Mouse (Mus musculus) macrophage (primary cell): Measurements from ENCODE around the gene Zp3. TPM values are rescaled to one million over a fixed set of nuclear protein-coding genes. Genes with fewer than 3 reads are reported as not detected.

ENCODE experiments used
- H3K27ac ChIP-seq: fragments of 350-480 bp; formaldehyde crosslinking; 2 replicates; pipeline ENCODE4 v1.9.0; 2021
- H3K36me3 ChIP-seq: fragments of 350-480 bp; formaldehyde crosslinking; 2 replicates; pipeline ENCODE4 v1.9.0; 2021; ENCODE audit errors: inconsistent target
- H3K4me3 ChIP-seq: fragments of 350-480 bp; formaldehyde crosslinking; 2 replicates; pipeline ENCODE4 v1.9.0; 2021; ENCODE audit errors: inconsistent target
- H3K79me2 ChIP-seq: fragments of 350-480 bp; formaldehyde crosslinking; 2 replicates; pipeline ENCODE4 v1.9.0; 2021; ENCODE audit errors: inconsistent target
- WGBS: methylation state at CpG from one replicate; pipeline ENCODE4 v1.1.7; 2026; ENCODE audit warnings: inconsistent platforms; ENCODE audit not compliant: missing documents; 5-methylcytosine and 5-hydroxymethylcytosine counted together
- polyA plus RNA-seq: library from polyadenylated mRNA; stranded (reverse); fragments of 250-400 nt; gene quantifications from 3 replicates; pipeline ENCODE4 v1.2.4, GENCODE M21; 2018; ENCODE audit warnings: inconsistent platforms

Zp3 gene
- polyA plus RNA-seq, 1 experiment from 2014 or later = not detected

DNA sequence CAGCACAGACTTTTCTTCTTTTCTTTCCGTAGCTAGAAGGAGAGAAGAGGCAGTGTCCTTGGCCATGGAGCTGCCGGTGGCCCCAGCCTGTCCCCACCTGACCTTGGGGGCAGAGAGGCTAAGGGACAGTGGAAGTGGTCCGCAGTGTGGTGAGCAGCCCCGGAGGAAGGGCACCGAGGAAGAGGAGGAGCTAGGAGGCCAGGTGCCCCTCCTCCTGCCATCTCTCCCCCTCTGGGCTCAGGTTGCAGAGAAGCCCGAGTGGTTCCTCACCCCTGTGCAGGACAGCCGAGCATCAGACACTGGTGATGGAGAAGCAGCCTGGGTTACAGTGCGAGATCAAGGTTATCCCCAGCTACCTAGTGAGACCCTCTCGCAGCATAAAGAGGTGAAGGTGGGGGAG, 5.5 kb upstream of the Zp3 start, which contains the start of gene Ssc4d:
TSS of gene Ssc4d (minus strand) at position 167 of the 400 bp plus-strand sequence.
- H3K27ac ChIP-seq = no peak within 1 kb of the TSS
- H3K36me3 ChIP-seq = no peaks in the 10 kb centered on the region
- 49% methylated on average over 9 of the region's 9 CpGs for WGBS
- H3K4me3 ChIP-seq = no peak within 1 kb of the TSS
- H3K79me2 ChIP-seq = no peaks in the 10 kb centered on the region

DNA sequence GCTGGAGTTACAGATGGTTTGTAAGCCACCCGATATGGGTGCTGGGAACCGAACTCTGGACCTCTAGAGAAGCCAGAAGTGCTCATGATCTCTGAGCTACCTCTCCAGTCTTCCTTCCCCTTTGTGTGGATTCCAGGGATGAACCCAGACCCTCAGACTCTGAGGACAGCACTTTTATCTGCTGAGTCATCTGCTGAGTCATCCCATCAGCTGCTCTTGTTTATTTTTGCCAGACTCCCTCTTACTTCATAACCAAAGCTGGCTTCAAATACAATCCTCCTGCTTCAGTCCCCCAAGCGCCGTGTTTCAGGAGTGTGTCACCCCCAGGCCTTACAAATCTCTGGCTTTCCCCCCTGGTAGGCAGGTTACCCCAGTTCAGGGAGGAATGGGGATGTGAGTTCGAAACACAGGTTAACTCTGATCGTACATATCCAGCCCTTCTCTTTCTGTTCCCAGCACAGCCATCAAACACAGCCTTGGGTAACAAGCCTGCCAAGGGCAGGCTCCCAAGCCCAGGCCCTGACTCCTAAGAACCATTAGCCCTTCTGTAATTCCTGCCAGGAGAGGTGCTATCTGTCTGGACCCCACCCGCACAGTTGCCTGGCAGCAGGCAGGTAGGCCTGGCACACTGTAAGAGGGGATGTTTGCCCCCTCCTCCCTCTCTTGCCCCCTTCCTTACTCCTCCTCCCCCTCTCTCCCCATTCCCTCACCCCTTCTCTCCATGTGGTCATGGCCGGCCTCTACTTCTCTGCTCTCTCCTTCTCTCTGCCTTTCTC, 3.8 kb upstream of the Zp3 start:
- 94% methylated on average over 8 of the region's 8 CpGs for WGBS
- Histone ChIP-seq H3K27ac (no peak overlapping the region), H3K4me3 (no peak overlapping the region), H3K36me3 (no peaks in the 10 kb centered on the region), H3K79me2 (no peaks in the 10 kb centered on the region)

DNA sequence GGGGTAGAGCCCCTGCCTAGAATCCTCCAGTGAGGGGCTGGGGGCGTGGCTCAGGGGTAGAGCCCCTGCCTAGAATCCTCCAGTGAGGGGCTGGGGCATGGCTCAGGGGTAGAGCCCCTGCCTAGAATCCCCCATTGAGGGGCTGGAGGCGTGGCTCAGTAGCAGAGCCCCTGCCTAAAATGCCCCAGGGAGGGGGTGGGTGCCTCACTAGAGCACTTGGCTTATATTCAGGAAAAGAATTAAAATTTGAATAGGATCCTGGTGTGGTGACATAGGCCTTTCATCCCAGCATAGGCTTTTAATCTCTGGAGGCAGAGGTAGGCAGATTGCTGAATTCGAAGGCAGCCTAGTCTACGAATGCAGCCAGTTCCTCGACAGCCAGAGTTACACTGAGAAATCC, 518 bp upstream of the Zp3 start:
- Histone ChIP-seq H3K36me3 (no peaks in the 10 kb centered on the region), H3K4me3 (no peak overlapping the region), H3K79me2 (no peaks in the 10 kb centered on the region), H3K27ac (no peak overlapping the region)
- WGBS = 92% methylated on average over 5 of the region's 5 CpGs

DNA sequence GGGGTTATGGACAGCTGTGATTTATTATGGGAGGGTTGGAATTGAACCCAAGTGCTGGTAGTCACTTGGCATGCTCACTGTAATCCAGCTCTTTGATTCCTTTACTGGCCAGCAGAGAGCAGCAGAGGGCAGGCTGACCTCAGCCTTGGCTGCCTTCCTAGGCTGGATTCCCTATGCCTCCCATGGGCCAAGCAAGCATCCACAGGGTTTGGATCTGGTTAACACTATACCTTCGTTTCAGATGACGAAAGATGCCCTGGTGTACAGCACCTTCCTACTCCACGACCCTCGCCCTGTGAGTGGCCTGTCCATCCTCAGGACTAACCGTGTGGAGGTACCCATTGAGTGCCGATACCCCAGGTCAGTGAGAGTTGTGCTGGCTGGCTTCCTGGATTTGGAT, 2.5 kb downstream of the Zp3 start:
- 75% methylated on average over 6 of the region's 6 CpGs for WGBS
- no peaks in the 10 kb centered on the region for H3K79me2 ChIP-seq
- no peaks in the 10 kb centered on the region for H3K36me3 ChIP-seq
- H3K27ac ChIP-seq = no peak overlapping the region
- H3K4me3 ChIP-seq = no peak overlapping the region

DNA sequence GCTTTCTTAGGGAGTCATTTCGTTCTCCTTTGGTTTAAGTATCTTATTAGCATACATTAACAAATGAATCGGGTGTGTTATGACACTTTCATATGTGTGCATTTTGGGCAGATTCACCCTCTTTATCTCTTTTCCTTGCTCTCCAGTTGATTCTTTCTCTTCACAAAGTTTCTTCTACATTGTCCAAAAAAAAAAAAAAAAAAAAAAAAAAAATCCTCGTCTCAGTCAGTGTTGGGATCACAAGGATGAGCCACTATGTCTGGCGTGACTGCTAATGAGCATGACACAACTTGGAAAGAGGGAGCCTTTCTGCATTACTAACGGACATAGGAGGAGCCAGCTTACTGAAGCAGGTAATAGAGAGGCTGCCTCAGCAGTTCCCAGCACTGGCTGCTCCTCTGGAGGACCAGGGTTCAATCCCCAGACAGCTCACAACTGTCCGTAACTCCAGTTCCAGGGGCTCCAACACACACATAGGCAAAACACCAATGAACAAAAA, 4.7 kb downstream of the Zp3 start:
- Histone ChIP-seq H3K36me3 (no peaks in the 10 kb centered on the region), H3K79me2 (no peaks in the 10 kb centered on the region), H3K27ac (no peak overlapping the region), H3K4me3 (no peak overlapping the region)
- WGBS = 92% methylated on average over 4 of the region's 6 CpGs

DNA sequence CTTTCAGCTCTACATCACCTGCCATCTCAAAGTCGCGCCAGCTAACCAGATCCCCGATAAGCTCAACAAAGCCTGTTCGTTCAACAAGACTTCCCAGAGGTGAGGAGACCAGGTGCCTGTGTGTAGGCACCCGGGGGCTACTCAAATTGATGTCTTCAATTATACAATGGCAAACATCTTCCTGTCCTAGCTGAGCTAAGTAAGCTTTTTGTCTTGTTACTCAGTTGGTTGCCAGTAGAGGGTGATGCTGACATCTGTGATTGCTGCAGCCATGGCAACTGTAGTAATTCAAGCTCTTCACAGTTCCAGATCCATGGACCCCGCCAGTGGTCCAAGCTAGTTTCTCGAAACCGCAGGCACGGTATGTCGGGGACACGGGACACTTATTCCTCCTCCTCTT, 7.3 kb downstream of the Zp3 start:
- Histone ChIP-seq H3K79me2 (no peaks in the 10 kb centered on the region), H3K4me3 (no peak overlapping the region), H3K36me3 (no peaks in the 10 kb centered on the region), H3K27ac (no peak overlapping the region)
- WGBS = 75% methylated on average over 10 of the region's 11 CpGs

DNA sequence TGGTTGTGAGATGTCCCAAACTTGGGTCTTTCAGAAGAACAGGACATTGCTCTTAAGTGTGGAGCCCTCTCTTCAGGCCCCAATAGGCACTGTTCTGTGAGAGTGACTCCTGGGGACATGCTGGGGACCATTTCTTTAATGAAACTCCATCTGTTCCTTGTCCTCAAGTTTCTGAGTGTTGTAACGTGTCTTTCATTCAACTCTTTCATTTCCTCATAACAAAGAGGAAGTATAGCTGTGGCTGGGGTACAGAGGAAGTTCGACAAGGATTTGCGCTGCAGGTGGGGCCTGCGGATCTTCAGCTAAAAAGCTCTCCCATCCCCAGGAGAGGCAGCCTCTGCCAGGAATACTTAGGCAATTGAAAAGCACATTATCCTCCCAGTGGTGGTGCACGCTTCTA, 10.7 kb downstream of the Zp3 start:
- peaks cover 6% of the 10 kb centered on the region; the same call in 1 of the 2 replicates for H3K79me2 ChIP-seq
- peak overlapping the region; percentile 33 for H3K27ac ChIP-seq
- WGBS = 2% methylated on average over 5 of the region's 5 CpGs

DNA sequence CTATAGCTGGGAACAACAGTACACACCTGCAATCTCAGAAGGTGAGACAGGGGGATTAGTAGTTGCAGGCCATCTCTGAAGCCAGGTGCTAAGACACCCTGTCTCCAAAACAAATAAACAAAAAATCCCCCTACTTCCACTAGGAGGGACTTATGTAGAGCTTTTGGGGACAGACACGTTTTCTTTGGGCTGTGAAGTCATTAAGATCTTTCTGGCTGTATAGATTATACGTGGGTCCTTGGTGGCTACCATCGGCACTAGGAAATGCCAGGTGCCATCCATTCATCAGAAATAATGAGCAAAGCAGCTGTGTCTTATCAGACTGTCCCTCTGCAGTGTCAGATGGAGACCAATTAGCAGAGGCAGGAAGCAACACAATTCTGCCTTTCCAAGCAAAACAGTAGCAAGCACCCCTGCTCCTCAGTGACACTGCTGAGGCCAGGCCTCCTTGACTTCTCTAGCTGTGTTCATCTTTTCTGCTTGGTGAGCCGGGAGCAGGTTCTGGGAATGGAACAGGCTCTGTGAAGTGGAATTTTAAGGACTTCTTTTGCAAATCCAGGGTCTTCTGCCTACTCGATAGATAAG, 13.6 kb downstream of the Zp3 start:
- peaks cover 17% of the 10 kb centered on the region; the same call in 1 of the 2 replicates for H3K79me2 ChIP-seq
- 94% methylated on average over 4 of the region's 5 CpGs for WGBS
- no peak overlapping the region for H3K4me3 ChIP-seq
- no peak overlapping the region for H3K27ac ChIP-seq
- H3K36me3 ChIP-seq = no peaks in the 10 kb centered on the region

More for the DNA sequence above, 10.7 kb downstream of the Zp3 start:
- no peaks in the 10 kb centered on the region for H3K36me3 ChIP-seq
- no peak overlapping the region for H3K4me3 ChIP-seq

DNA sequence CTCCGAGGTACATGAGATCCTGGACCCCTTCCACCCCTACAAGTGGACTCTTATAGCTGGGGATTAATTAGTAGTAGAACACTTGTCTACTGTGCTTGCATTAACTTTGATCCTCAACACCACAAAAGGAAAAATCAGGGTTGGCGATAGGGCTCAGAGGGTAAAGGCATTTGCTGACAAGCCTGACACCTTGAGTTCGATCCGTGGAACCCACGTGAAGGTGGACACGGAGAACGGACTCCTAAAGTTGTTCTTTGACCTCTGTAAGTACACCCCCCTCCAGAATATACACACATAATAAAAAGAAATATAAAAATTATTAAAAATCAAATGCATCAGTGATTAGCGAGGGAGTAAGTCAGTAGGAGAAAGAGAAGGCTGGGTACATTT, 14.4 kb downstream of the Zp3 start:
- Histone ChIP-seq H3K36me3 (peaks cover 7% of the 10 kb centered on the region), H3K4me3 (no peak overlapping the region), H3K27ac (no peak overlapping the region), H3K79me2 (peaks cover 17% of the 10 kb centered on the region; the same call in 1 of the 2 replicates)
- WGBS = 73% methylated on average over 8 of the region's 8 CpGs

DNA sequence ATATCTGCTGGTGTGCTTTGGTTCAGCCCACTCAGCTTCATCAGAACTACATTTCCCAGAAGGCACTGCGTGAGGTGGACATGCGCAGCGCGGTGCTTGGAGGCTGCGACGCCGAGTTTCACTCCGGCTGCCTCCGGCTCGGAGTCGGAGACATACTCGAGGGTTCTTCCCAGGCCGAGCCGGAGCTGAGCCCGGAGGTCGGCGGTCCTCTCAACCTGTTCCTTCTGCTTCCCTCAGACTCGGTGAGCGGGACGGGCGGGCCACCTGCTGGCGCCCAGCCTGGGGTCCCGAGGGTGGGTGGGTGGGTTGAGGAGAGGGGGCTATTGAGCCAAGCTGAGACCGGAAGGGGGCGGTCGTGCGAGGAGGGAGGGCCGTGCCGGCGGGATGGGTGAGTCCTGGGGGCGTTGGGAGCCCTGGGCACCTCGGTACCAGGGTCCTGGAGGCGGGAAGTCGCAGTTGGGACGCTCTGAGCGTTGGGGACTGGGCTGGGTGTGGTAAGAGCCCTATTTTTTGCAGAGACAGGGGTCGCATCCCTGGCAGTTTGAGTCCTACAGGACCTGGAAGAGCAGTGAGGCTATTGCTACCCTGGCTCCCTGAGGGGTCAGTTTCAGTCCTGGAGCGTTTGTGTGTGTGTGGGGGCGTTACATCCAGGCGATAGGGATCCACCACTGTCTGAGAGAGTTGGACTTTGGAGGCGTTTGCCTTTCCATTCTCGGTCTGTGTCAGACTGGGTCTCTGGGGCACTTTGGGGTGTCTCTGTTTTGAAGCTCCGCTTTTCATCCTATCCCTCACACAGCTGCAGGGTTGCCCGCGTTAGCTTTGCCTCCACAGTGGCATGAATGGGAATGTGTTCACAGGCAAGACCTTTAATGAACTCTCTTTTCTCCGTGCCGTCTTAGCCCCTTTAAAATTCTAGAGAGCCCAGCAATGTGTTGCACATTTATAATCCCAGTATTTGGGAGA, 15.1 kb downstream of the Zp3 start, which contains the start of gene Dtx2:
TSS of gene Dtx2 (plus strand) at position 76 of the 963 bp plus-strand sequence.
- WGBS = 2% methylated on average over 47 of the region's 47 CpGs
- H3K27ac ChIP-seq = peak within 1 kb of the TSS; percentile 25
- H3K79me2 ChIP-seq = peaks cover 17% of the 10 kb centered on the region; the same call in 1 of the 2 replicates

DNA sequence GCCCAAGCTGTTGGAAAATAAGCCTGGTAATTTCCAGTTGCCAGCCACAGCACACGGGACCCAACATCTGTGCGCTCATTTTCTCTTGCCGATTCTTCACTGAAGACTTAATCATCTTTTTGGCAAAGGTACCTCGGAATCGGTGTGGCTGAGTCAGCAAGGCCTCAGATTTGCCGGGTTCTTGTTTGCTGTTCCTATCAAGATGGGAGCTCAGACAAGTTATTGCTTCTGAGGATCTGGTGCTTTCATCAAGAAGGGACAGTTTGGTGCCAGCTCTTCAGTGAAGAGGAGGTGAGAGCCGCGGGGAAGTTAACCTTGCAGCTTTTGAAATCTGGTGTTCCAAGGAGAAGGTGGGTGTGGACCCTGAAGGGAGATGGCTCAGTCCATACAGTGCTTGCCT, 16.3 kb downstream of the Zp3 start:
- Histone ChIP-seq H3K27ac (no peak overlapping the region), H3K36me3 (peaks cover 7% of the 10 kb centered on the region), H3K4me3 (no peak overlapping the region), H3K79me2 (peaks cover 17% of the 10 kb centered on the region; the same call in 1 of the 2 replicates)
- 95% methylated on average over 8 of the region's 8 CpGs for WGBS

More for the DNA sequence above, 15.1 kb downstream of the Zp3 start, which contains the start of gene Dtx2:
- Histone ChIP-seq H3K4me3 (peak within 1 kb of the TSS; percentile 68), H3K36me3 (peaks cover 7% of the 10 kb centered on the region)

DNA sequence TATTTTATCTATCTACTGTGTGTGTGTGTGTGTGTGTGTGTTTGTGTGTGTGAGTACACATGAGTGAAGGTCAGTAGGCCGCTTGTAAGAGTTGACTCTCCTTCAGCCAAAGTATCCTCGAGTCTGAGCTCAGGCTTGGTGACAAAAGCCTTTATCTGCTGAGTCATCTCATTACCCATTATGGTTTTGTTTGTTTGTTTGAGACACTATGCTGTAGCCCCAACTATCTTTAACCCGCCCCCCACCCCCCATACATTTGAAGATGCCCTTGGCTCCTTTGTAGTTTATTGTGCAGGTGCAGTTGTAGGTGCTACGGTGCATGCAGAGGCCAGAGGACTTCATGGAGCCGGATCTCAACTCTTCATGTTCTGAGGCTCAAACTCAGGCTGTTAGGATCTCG, 21.3 kb downstream of the Zp3 start:
- no peak overlapping the region for H3K27ac ChIP-seq
- H3K36me3 ChIP-seq = peaks cover 7% of the 10 kb centered on the region
- H3K4me3 ChIP-seq = no peak overlapping the region
- peaks cover 17% of the 10 kb centered on the region; the same call in 1 of the 2 replicates for H3K79me2 ChIP-seq
- 86% methylated on average over 5 of the region's 6 CpGs for WGBS

DNA sequence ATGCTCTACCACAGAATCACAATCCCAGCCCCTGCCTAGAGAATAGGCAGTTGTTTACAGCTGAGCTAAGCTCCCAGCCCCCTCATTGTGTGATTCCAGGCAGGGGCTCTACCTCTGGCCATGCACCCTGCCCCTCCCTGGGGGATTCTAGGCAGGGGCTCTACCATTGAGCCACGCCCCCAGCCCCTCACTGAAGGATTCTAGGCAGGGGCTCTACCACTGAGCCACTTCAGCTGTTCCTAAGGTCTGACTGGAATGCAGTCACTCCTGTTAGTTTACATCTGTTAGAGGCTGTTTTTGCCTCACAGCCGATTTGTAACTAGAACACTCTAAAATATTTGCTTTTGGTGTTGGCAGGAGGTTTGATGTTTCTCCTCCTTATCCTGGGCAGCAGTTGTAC, 22.4 kb downstream of the Zp3 start:
- Histone ChIP-seq H3K4me3 (no peak overlapping the region), H3K79me2 (peaks cover 13% of the 10 kb centered on the region; the same call in 1 of the 2 replicates), H3K36me3 (peaks cover 7% of the 10 kb centered on the region), H3K27ac (no peak overlapping the region)
- 73% methylated on average over 2 of the region's 2 CpGs for WGBS

DNA sequence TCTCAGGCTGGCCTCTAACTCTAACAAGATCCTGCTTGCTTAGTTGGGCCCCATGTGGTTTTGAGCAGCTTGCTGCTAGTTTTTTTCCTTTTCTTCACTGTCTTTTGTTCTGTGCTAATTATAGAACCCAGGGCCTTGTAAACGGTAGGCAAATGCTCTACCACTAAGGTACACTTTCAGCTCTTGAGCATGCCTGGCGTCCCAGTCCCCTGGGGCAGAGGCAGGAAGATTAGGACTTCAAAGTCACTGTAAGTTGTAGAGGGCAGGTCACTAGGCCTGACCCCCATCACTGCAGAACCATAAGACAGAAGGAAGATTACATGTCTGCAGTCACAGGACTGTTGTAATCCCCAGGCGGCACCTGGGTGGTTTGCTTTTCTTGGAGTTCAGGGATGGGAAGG, 22.9 kb downstream of the Zp3 start:
- WGBS = 76% methylated on average over 3 of the region's 3 CpGs
- Histone ChIP-seq H3K4me3 (no peak overlapping the region), H3K36me3 (peaks cover 7% of the 10 kb centered on the region), H3K79me2 (peaks cover 13% of the 10 kb centered on the region; the same call in 1 of the 2 replicates), H3K27ac (no peak overlapping the region)
